Mouse (Mus musculus) retina, adult 2 months (tissue): ENCODE data around the gene Tnfrsf13c.
"Not testable (repeated sequence)": the region's sequence is repeated elsewhere in the genome, so short reads cannot be mapped to it uniquely, and the experiment has no call there.

ENCODE experiments used
- DNase-seq: peaks from one replicate; pipeline ENCODE4 v3.0.0-alpha.2; 2012; ENCODE audit warnings: low read depth, low spot score

The Tnfrsf13c gene

GRCm38 (mm10) chr15:82223657-82224601 lies at the start of gene Tnfrsf13c:
Tnfrsf13c (minus strand) TSS chr15:82224369.
- DNase-seq: no peak

- no peak for DNase-seq
Measured at GRCm38 (mm10) chr15:82272295-82272694, 48.1 kb upstream of the Tnfrsf13c start.

DNA sequence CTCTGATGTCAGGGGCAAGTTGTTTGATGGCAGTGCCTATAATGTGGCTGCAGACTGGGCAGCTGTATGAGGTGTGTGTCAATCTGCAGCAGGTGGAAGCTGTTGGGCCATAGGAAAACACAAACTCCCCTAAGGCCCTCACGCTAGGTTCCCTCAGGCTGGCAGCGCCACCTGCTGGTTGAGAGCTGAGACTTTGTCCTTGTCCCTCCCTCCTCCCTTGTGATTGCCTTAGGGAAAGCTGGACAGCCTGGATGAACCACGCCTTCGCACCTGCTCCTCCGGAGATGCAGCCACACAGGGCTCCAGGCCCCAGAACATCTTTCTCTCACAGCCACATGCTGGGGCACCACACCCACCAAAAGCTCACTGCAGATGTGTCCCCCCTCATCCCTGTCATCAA lies 47.0 kb upstream of the Tnfrsf13c start:
- peak; percentile 53 for DNase-seq

DNA sequence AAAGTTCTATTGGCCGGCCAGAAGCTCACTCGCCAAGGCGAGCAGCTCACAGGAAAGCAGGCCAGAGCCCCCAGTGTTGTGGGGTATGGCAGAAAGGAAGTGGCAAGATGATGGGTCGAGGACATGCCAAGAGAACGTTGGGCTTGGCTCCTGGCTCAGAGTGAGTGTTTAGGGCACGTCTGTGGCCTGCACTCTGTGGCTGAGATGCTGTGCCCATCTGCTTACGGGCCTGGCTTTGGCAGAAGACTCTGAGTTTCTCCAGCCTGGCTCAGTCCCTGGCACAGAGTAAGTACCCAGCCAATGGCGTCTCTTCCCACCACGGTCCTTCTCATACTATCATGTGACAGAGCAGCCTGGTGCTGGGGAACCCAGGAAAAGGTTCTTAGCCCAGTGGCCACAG lies 44.6 kb upstream of the Tnfrsf13c start:
- no peak for DNase-seq

- no peak for DNase-seq
Measured at GRCm38 (mm10) chr15:82268185-82268584, 44.0 kb upstream of the Tnfrsf13c start.

GRCm38 (mm10) chr15:82266356-82266755 lies 42.2 kb upstream of the Tnfrsf13c start:
- peak; percentile 30 for DNase-seq

GRCm38 (mm10) chr15:82259510-82259909 lies 35.3 kb upstream of the Tnfrsf13c start:
- DNase-seq: no peak

- DNase-seq: peak; percentile 56
Measured at GRCm38 (mm10) chr15:82255944-82256383, 31.8 kb upstream of the Tnfrsf13c start.

DNA sequence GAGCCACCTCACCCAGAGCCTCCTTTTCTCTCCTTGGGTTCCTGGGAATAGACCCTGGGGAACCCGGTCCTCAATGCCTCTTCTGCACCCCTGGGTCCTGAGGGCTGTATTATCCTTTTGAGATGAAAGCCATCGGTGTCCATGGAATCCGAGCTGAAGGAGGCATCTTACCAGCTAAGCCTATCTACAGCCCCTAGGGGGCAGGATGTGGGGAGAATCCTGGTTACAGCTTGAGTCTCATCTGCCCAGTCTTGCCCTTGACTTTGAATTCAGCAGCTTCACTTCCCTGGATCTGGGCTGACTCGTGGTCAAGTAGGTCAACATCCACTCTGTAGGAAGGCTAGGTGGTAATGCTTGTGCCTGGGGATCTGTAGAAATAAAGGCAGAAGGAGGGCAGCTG lies 31.1 kb upstream of the Tnfrsf13c start:
- no peak for DNase-seq

DNA sequence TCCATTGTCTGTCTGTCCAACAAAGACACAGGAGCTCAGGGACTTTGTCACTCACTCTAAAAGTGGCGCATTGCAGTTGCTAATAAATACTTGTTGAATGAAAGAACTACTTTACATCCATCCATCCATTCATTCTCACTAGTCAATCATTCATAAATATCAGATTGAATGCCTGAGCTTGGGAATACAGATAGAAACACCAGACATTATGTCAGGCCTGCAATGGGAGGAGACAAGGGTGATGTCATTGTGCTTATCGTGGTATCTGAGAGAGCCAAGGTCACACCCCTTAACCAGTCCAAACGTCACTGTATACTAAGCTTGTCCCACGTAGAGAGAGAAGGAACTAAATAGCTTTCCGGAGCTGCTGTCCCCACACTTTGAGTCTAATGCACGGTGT lies 27.9 kb upstream of the Tnfrsf13c start, which contains the start of gene 1500009C09Rik:
Gene 1500009C09Rik, plus strand, starts transcription at position 301 of the 400 bp plus-strand sequence.
- no peak for DNase-seq

- no peak for DNase-seq
Measured at GRCm38 (mm10) chr15:82251579-82251978, 27.4 kb upstream of the Tnfrsf13c start.

DNA sequence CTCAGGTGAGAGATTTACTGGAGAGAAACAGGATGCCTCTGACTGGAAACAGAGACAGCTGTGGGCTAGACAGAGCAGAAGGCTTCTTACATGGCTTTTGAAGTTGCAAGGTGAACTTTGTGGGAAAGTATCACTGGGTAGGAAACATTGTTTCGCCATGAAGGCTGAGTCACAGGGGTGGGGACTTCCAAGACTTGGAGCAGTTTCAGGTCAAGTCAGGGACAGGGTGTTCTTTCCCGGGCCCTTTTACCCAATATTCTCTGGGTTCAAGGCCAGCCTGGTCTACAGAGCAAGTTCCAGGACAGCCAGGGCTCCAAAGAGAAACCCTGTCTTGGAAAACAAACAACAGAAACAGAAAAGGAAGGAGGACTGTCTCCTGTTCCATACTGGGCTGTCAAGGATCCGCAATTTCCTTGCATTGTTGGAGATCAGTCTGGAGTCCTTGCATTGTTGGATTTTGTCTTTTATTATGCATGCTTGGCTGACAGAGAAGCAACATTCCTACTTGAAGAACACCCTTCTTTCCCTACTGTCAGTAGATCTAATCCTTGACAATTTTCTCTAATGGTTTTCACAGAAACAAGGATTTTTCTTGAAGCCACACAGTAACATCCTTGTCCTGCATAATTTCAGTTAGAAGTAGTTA lies 23.1 kb upstream of the Tnfrsf13c start:
- no peak for DNase-seq

GRCm38 (mm10) chr15:82244805-82245161 lies 20.6 kb upstream of the Tnfrsf13c start:
- not testable (repeated sequence) for DNase-seq

DNA sequence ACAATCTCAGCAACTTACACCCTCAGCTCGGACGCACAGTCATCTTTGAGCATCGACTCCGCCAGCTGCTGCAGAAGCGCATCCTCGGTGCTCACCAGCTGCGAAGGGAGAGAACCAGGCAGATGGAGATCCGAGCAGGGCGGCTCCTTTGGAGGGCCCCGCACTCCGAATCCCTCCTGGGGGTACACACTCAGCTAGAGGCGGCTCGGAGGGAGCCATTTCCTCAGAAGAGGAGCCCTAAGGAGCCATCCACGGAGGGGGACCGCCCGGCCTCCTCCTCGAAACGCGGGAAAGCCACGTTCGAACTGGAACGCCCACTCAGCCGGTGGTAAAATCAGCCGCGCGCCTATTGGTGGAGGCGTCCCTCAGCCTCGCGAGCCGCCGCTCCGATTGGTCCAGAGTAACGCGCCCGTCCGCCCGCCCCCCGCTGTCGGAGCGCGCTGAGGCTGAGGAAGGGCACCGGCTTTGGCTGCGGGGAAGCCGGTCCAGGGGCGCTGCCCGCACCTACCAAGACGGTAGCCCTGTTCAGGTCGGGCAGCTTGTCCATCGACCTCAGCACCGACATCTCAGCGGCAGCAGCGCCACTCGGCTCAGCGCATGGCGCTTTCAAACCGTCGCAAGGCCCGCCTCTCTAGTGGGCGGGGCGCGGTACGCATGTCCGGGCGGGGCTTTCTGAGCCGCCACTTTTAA lies 20.1 kb upstream of the Tnfrsf13c start, which contains the start of gene Cenpm:
Gene Cenpm, minus strand, starts transcription at position 634 of the 690 bp plus-strand sequence.
- peak; percentile 68 for DNase-seq

DNA sequence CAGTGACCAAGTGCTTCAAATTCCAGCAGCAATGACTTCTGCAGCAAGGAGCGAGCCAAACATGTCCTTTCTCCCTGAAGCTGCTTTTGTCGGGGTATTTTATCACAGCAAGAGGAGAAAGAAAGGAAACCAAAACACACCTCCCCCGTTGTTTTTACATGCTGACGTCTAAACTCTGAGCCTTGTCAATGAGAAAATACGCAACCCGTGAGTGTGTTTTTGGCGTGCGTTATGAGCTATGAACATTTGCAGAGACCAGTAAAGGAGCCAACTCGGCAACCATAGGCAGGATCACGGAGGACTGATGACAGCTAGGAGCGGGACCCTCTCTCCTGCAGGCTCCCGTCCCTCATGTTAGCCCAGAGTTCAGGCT lies 19.6 kb upstream of the Tnfrsf13c start:
- DNase-seq: no peak

GRCm38 (mm10) chr15:82243311-82243710 lies 19.1 kb upstream of the Tnfrsf13c start:
- DNase-seq: no peak

DNA sequence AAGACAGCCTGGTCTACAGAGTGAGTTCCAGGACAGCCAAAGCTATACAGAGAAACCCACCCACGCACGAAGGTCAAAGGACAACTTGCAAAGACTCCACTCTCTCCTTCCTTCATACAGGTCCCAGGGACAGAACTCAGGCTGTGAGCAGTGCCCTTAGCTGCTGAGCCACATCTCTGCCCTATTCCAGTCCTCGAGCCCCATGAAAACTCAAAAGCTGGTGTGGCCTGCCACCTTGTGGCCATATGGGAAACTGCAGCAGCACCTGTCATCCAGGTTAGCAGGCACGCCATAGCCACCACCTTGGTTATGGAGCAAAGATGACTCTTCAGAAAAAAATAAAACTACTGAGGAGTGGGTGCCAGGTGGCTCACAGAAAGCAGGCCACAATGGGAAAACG lies 12.4 kb upstream of the Tnfrsf13c start:
- DNase-seq: peak; percentile 57

DNA sequence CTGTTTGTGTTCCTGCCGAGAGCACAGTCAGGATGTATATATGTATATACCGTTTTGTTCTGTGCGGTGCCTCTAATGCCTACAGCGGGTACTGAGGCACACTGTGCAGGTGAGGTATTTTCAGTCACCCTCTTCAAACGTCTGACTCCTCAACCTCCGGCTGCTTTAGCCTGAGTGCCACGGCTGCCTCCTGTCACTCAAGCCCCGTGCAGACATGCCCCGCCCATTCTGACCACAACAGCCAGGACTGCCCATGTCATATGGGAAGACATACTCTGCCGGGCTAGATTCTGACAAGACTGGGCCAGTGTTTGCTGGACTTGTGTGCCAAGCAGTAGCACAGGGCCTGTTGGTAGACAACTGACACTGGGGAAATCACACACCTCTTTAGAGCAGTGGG lies 11.5 kb upstream of the Tnfrsf13c start:
- no peak for DNase-seq

- DNase-seq: no peak
Measured at GRCm38 (mm10) chr15:82232651-82233050, 8.5 kb upstream of the Tnfrsf13c start.

- no peak for DNase-seq
Measured at GRCm38 (mm10) chr15:82231591-82232378, 7.6 kb upstream of the Tnfrsf13c start.

GRCm38 (mm10) chr15:82231100-82231499 lies 6.9 kb upstream of the Tnfrsf13c start:
- DNase-seq: no peak
